Mouse (Mus musculus) thymus, adult 2 months (tissue): Measurements from ENCODE around the gene Ctrc. TPM values are rescaled to one million over a fixed set of nuclear protein-coding genes. Genes with fewer than 3 reads are reported as not detected.

Experiments used
- DNase-seq: peaks from one replicate; pipeline ENCODE4 v3.0.0; 2021
- H3K27ac ChIP-seq: fragments of 200-500 bp; 2 replicates; pipeline ENCODE4 v1.5.1; 2012; ENCODE audit warnings: low read length, control low read depth; ENCODE audit not compliant: control insufficient read depth, insufficient read depth
- H3K27me3 ChIP-seq: fragments of 200-500 bp; 2 replicates; pipeline ENCODE4 v1.6.1; 2012; ENCODE audit warnings: mild to moderate bottlenecking, low read length, moderate library complexity, mixed read lengths; ENCODE audit not compliant: control insufficient read depth, insufficient read depth
- H3K36me3 ChIP-seq: fragments of 200-500 bp; 2 replicates; pipeline ENCODE4 v1.6.1; 2012; ENCODE audit warnings: mild to moderate bottlenecking, low read length, moderate library complexity; ENCODE audit not compliant: control insufficient read depth, insufficient read depth
- H3K4me1 ChIP-seq: fragments of 200-500 bp; replicated peaks from 2 replicates; pipeline ENCODE4 v1.6.1; 2012; ENCODE audit warnings: low read length; ENCODE audit not compliant: control insufficient read depth, insufficient read depth
- H3K4me3 ChIP-seq: fragments of 200-500 bp; 2 replicates; pipeline ENCODE4 v1.5.1; 2012; ENCODE audit warnings: mild to moderate bottlenecking, low read length, control low read depth, moderate library complexity; ENCODE audit not compliant: control insufficient read depth, insufficient read depth
- CTCF ChIP-seq: fragments of 200-500 bp; IDR thresholded peaks from 2 replicates; pipeline ENCODE4 v1.5.1; 2012; ENCODE audit warnings: mild to moderate bottlenecking, control low read depth, low read length, moderate library complexity, borderline replicate concordance; ENCODE audit not compliant: control insufficient read depth, poor library complexity, insufficient read depth; ENCODE audit errors: extremely low read depth
- POLR2A ChIP-seq: fragments of 200-500 bp; IDR thresholded peaks from 2 replicates; pipeline ENCODE4 v1.6.1; 2012; ENCODE audit warnings: mild to moderate bottlenecking, low read length, control low read depth, moderate library complexity; ENCODE audit not compliant: control insufficient read depth, poor library complexity, insufficient read depth; ENCODE audit errors: extremely low read depth
- WGBS: fragments of 180-500 bp; shearing (Covaris S2); methylation state at CpG from one replicate; pipeline ENCODE4 v1.1.7; 2018; 5-methylcytosine and 5-hydroxymethylcytosine counted together
- polyA plus RNA-seq: library from polyadenylated mRNA; depleted of rRNA; stranded (reverse); fragments of >200 nt; gene quantifications from 2 replicates; pipeline ENCODE4 v1.2.3, GENCODE M21; 2012

Gene Ctrc
- polyA plus RNA-seq, 1 experiment = 0.35 TPM

DNA sequence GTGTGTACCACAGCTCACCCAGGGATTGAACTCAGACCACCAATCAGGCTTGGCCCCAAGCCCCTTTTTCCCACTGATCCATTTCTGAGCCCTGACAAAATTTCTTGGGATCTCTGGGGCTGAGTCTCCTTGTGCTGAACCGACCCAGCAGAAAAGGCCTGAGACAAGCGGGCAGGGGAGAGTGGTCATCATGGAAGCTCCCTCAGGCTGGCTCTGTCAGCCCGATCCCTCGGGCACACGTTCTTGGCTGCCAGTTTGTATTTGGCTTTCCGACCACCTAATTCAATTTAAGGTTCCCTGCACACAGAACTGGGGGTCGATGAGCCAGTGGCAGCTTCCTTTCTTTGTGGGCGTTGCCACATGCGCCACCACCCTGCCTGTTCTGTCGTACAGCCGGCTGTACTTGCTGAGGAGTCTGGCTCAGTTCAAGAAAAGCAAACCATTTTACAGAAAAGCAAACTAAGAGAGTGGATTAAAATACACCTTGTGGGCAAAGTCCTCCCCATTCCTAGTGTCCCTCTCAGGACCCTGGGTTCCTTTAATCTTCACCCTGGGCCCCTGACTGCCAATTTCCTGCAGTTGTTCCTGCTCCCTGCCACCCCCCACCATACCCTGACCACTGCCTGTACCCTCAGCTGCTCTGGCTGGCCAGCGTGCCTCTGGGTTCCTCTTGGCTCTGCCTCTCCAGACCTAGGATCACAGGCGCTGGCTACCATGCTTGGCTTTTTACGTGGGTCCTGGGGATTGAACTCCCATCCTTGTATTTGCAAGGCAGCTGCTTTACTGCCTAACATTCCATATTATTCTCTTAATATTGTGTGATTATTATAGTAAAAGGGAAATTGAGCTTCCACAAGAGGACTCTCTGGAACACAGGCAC is 29.1 kb downstream of the Ctrc start:
- H3K4me3 ChIP-seq = no peak overlapping the region
- H3K4me1 ChIP-seq = no peaks in the 10 kb centered on the region
- H3K27me3 ChIP-seq = no peaks in the 10 kb centered on the region
- no peak for DNase-seq
- TF ChIP-seq CTCF (no peak), POLR2A (no peak)
- WGBS = 64% methylated on average over 14 of the region's 14 CpGs
- H3K27ac ChIP-seq = no peak overlapping the region
- H3K36me3 ChIP-seq = no peaks in the 10 kb centered on the region

DNA sequence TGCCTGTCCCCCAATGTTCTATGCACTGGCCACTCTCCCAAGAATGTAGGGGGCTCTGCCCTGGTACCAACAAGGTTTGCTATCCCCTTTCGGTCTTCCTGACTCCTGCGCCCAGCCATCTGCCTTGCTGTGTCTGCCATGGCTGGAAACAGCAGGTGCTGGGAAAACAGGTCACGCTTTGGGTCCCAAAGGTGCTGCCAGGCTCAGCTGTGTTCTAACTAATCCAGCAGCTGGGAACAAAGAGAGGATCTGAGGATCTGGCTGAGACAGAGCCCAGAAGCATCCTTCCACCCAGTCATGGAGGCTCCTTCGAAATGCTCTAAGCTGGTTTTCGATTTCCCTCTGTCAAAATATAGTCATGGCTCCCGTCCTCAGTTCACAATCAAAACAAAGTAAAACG is 29.9 kb downstream of the Ctrc start:
- TF ChIP-seq POLR2A (no peak), CTCF (no peak)
- Histone ChIP-seq H3K4me1 (no peaks in the 10 kb centered on the region), H3K27ac (no peak overlapping the region), H3K27me3 (no peaks in the 10 kb centered on the region), H3K36me3 (no peaks in the 10 kb centered on the region), H3K4me3 (no peak overlapping the region)
- 94% methylated on average over 7 of the region's 7 CpGs for WGBS
- no peak for DNase-seq

DNA sequence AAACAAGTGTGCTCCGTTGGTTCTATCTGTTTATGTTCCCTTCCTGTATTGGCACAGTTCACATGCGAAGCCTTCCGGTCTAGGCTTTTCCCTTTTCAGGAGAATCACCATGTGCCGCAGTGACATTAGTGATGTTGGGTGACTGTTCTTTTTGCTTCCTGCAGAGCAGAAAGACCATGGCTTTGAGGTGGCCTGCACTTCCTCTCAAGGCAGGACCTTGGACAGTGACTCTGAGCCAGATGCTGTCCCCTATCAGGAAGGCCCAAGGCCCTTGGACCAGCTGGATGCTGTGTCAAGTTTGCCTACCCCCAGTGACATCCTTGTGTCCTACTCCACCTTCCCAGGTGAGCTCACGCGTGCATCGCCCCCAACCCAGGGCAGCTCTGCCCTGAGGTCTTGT is 34.8 kb downstream of the Ctrc start:
- no peak for TF ChIP-seq CTCF
- TF ChIP-seq POLR2A = no peak
- H3K36me3 ChIP-seq = no peaks in the 10 kb centered on the region
- no peaks in the 10 kb centered on the region for H3K4me1 ChIP-seq
- no peaks in the 10 kb centered on the region for H3K27me3 ChIP-seq
- 99% methylated on average over 7 of the region's 7 CpGs for WGBS
- no peak overlapping the region for H3K27ac ChIP-seq
- no peak for DNase-seq
- no peak overlapping the region for H3K4me3 ChIP-seq

DNA sequence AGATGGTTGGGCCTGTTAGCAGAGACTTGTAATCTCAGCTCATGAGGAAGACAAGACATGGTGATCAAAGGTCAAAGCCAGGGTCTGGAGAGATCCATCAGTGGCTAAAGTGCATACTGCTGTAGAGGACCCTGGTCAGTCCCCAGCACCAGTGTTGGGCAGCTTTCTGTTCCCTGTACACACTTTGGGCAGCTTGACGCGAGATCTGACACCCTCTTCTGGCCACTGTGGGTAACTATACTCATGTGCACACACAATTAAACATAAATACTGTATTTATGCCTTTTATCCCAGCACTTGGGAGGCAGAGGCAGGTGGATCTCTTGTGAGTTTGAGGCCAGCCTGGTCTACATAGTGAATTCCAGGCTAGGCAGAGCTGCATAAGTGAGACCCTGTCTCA is 35.2 kb downstream of the Ctrc start:
- no peak overlapping the region for H3K4me3 ChIP-seq
- H3K27me3 ChIP-seq = no peaks in the 10 kb centered on the region
- no peak for TF ChIP-seq CTCF
- TF ChIP-seq POLR2A = no peak
- no peaks in the 10 kb centered on the region for H3K4me1 ChIP-seq
- no peaks in the 10 kb centered on the region for H3K36me3 ChIP-seq
- H3K27ac ChIP-seq = no peak overlapping the region
- WGBS = 100% methylated on average over 2 of the region's 2 CpGs
- no peak for DNase-seq

DNA sequence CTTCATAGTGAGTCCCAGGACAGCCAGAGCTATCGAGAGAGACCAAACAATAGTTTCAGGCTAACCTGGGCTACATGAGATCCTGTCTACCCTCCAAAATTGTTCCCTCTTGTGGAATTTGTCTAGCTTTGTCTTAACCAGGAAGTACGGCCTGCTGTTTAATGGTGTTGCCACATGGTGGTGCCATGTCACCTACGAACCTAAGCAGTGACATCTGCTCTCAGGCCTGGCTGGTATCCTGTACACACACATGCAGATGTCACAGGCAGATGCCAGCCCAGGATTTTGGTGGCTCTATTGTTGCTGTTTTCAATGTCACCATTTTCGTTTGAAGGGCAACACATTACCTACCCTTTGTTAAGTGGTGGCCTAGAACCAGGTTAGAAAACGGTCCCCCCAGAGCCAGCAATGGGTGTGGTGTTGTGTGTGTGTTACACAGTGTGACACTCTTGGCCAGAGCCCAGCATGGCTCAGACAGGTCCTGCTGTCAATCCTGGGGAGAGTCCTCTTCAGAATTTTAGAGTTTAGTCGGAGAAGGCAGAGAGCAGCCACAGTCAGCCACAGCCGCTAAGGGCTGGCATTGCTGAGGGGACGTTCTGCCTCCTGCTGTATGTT is 36.2 kb downstream of the Ctrc start:
- Histone ChIP-seq H3K27ac (no peak overlapping the region), H3K4me3 (no peak overlapping the region), H3K4me1 (no peaks in the 10 kb centered on the region), H3K27me3 (no peaks in the 10 kb centered on the region), H3K36me3 (no peaks in the 10 kb centered on the region)
- WGBS = 76% methylated on average over 8 of the region's 8 CpGs
- no peak for DNase-seq
- no peak for TF ChIP-seq POLR2A
- TF ChIP-seq CTCF = no peak

DNA sequence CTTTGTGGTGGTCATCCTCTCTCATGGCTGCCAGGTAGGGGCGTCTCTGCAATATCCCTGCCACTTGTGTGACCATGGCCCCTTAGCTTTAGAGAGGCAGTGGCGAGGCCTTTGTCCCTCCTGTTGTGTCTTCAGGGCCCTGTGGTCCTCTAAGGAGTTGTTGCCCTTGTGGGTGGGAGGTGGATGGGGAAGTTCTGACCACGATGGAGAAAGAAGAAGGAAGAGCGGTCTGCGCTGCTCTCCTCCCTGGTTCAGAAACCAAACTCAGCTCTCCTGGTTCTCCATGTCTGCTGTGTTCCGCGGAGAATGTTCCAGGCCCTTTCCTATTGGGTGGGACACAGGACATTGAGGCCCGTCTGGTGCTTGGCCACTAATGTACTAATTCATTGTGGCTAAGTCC is 40.3 kb downstream of the Ctrc start:
- no peaks in the 10 kb centered on the region for H3K36me3 ChIP-seq
- no peaks in the 10 kb centered on the region for H3K4me1 ChIP-seq
- no peak overlapping the region for H3K4me3 ChIP-seq
- H3K27me3 ChIP-seq = no peaks in the 10 kb centered on the region
- TF ChIP-seq POLR2A (no peak), CTCF (no peak)
- DNase-seq = no peak
- WGBS = 86% methylated on average over 8 of the region's 8 CpGs
- H3K27ac ChIP-seq = no peak overlapping the region

DNA sequence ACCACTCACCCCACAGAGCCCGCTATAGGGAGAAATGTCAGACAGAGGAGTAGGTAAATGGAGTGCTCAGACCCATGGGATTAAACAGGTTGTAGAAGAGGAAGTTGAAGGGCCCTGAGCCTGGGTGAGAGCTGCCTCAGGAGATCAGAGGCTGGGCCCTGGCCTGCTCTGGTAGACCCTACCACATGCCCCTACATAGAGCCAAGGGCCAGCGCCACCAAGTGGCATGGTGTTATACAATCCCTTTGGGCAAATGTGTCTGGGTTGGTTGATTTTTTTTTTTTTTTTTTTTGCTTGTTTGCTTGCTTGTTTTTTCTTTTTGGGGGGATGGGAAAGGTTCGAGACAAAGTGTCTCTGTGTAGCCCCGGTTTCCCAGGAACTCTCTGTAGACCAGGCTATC is 42.1 kb downstream of the Ctrc start:
- H3K27me3 ChIP-seq = no peaks in the 10 kb centered on the region
- no peaks in the 10 kb centered on the region for H3K36me3 ChIP-seq
- TF ChIP-seq POLR2A = no peak
- TF ChIP-seq CTCF = no peak
- 89% methylated on average over 4 of the region's 4 CpGs for WGBS
- no peaks in the 10 kb centered on the region for H3K4me1 ChIP-seq
- no peak overlapping the region for H3K27ac ChIP-seq
- H3K4me3 ChIP-seq = no peak overlapping the region
- DNase-seq = no peak
